Mouse (Mus musculus) cerebellum, adult 2 months (tissue): ENCODE results near the gene Tpt1.

ENCODE experiments used
- CTCF ChIP-seq: fragments of 200-500 bp; IDR thresholded peaks from 2 replicates; pipeline ENCODE4 v1.5.1; 2011; ENCODE audit warnings: low read depth, mild to moderate bottlenecking, control low read depth, low read length, moderate library complexity, borderline replicate concordance; ENCODE audit not compliant: insufficient read depth
- POLR2A ChIP-seq: fragments of 200-500 bp; IDR thresholded peaks from 2 replicates; pipeline ENCODE4 v1.6.1; 2011; ENCODE audit warnings: low read length, control low read depth, borderline replicate concordance; ENCODE audit not compliant: insufficient read depth

DNA sequence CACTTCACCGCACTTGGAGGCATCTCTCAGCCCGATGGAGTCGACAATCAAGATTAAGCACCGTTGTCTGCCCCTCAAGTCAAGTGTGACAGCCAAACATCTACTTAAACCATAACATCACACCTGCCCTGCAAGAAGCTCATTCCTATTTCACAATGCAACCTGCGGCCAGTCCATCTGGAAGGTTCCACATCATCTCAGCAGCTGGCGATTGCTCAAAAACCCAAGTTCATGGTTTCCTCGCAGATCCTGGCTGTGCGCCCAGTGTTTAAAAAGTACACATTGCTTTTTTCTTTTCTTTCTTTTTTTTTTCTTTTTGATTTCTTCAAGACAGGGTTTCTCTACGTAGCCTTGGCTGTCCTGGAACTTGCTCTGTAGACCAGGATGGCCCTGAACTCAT lies 28.7 kb downstream of the Tpt1 start:
- TF ChIP-seq CTCF (no peak), POLR2A (no peak)
